In genomic region chr9:72226536-72226935, GRCm38 (mm10) we compare ENCODE assay signal across 23 mouse cellular contexts.
"Had no signal": no experiment of that assay in that cellular context is flagged by ENCODE, and none has a peak within 500 bp of the region (broad histone marks: within the 10 kb centered on the region; RNA-seq: fewer than 3 reads in every experiment).

No protein-coding gene starts in this region.

- H3K9ac ChIP-seq: limb, embryonic 13.5 days; liver, embryonic 14.5 days; liver, postnatal 0 days; midbrain, embryonic 13.5 days; neural tube, embryonic 13.5 days; stomach, embryonic 15.5 days had no signal

- H3K4me1 ChIP-seq: limb, embryonic 10.5 days; limb, embryonic 13.5 days; megakaryocyte, embryonic 14.5 days; midbrain, embryonic 10.5 days; midbrain, embryonic 13.5 days; neural tube, embryonic 13.5 days; stomach, embryonic 15.5 days had no signal

- H3K27ac ChIP-seq: kidney, postnatal 0 days; layer of hippocampus, adult 2 months; limb, embryonic 10.5 days; limb, embryonic 13.5 days; liver, embryonic 14.5 days; midbrain, embryonic 10.5 days; midbrain, embryonic 13.5 days; neural tube, embryonic 13.5 days; stomach, embryonic 15.5 days had no signal

- H3K36me3 ChIP-seq: limb, embryonic 10.5 days; limb, embryonic 13.5 days; midbrain, embryonic 10.5 days; midbrain, embryonic 13.5 days; stomach, embryonic 15.5 days had no signal

- H3K4me3 ChIP-seq: layer of hippocampus, adult 2 months; limb, embryonic 10.5 days; limb, embryonic 13.5 days; megakaryocyte, embryonic 14.5 days; midbrain, embryonic 10.5 days; midbrain, embryonic 13.5 days; myocyte; neural tube, embryonic 13.5 days; stomach, embryonic 15.5 days had no signal

- DNase-seq: kidney, adult 2 months; kidney, postnatal 25 days; layer of hippocampus, adult 9-11 months; liver; liver, postnatal 0 days; retina, postnatal 1 day; right cerebral cortex, postnatal 25 days; spleen, adult 18-20 months; thymus, adult 18-20 months; thymus, postnatal 4 days had no signal

- H3K27me3 ChIP-seq: limb, embryonic 13.5 days; midbrain, embryonic 13.5 days; neural tube, embryonic 13.5 days; stomach, embryonic 15.5 days had no signal

- H3K4me2 ChIP-seq: limb, embryonic 13.5 days; midbrain, embryonic 13.5 days; neural tube, embryonic 13.5 days; stomach, embryonic 15.5 days had no signal

- H3K9me3 ChIP-seq: limb, embryonic 10.5 days; midbrain, embryonic 13.5 days; stomach, embryonic 15.5 days had no signal

- ATAC-seq: intestine, postnatal 0 days; liver, postnatal 0 days; midbrain, embryonic 13.5 days; midbrain, embryonic 16.5 days had no signal
